Mouse (Mus musculus) megakaryocyte, embryonic 14.5 days (primary cell): ENCODE measurements at regions not wholly inside any gene's neighbourhood (a gene's known extent, or its start where the extent isn't known, plus 50 kb on each side); places are given as distances from the start of the nearest gene placed in this dataset.

Source experiments
- FLI1 ChIP-seq: IDR thresholded peaks from 2 replicates; pipeline ENCODE4 v1.6.1; 2012; ENCODE audit warnings: low read length, inconsistent platforms, mixed read lengths
- GATA1 ChIP-seq: IDR thresholded peaks from 3 replicates; pipeline ENCODE4 v1.6.1; 2012; ENCODE audit warnings: mixed read lengths, low read length, inconsistent platforms, borderline replicate concordance

DNA sequence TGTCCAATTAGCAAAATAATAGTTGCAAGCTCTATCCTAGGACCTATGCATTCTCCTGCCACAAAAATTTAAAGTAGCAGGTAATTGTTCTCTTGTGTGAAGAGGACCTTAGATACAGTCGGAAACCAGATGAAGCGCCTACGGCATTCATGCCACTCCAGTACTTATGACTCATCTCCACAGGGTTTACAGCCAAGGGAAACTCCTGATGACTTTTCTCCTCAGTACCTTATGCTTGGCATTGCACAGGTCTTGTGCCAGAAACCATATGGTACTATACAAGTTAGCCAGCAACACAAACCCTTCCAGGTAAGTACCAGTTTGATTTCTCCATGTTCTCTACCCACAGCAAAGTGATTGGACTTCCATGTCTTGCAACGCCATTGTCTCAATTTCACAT is 606.3 kb upstream of the Dmac1 start:
- no peak for TF ChIP-seq GATA1
- no peak for TF ChIP-seq FLI1
